Mouse (Mus musculus) embryo, embryonic 10 days (tissue): ENCODE results near the gene Bcl6b.

Experiments used
- DNase-seq: peaks from one replicate; pipeline ENCODE4 v3.0.0-alpha.2; 2015; ENCODE audit warnings: low spot score

Bcl6b gene

GRCm38 (mm10) chr11:70229260-70230010 is at the start of gene Bcl6b:
Gene Bcl6b (minus strand): TSS chr11:70229798.
- no peak for DNase-seq

DNA sequence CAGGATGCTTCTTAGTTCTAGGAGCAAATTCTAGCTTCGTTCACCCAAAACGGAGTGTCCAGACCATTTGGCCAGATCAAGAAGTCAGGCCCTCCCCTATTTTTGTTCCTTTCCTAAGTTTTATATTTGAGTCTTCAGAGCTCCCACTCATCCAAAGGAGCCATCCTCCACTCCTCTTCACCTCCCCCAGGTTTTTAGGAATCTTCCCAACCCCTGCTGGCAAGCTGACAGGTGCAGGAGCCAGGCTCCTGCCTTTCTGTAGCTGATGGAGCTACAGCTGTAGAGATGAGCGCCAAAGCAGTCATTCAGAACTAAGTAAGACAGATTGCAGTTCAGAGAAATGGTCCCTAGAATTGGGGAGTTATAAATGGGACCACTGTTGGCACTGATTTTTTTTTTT is 49.4 kb upstream of the Bcl6b start:
- no peak for DNase-seq

DNA sequence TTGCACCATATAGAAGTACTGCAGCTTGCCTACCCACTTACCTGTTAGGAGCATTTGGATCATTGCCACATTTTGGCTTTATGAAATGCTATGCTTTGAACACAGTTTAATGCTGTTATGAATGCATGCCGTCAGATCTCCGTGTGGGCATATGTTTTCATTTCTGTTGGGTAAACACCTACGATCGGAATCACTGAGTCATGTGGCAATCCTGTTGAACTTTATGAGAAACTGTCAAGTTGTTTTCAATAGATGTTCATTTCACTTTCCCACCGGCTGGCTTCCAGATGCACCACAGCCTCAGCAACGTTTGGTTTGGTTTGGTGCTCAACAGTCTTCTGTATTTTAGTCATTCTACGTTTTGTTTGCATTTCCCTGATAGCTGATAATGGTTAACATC is 42.0 kb upstream of the Bcl6b start:
- no peak for DNase-seq

DNA sequence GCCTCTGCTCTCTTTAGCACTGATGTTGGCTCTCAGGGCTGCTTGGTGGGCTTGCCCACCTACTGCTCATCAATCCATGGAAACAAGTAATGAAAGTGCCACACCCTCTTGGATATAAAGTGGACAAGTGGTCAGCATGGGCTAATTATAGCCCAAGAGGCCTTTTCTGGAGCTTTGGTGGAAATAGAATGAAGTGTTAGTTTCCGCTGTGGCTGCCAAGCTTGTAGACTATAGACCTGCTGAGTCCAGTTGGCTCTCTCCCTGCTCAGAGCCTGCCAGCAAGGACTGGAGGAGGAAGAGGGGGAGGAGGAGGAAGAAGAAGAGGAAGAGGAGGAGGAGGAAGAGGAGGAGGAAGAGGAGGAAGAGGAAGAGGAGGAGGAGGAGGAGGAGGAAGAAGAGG is 36.8 kb upstream of the Bcl6b start:
- DNase-seq, result no peak

GRCm38 (mm10) chr11:70265819-70266218 is 36.2 kb upstream of the Bcl6b start:
- no peak for DNase-seq

DNA sequence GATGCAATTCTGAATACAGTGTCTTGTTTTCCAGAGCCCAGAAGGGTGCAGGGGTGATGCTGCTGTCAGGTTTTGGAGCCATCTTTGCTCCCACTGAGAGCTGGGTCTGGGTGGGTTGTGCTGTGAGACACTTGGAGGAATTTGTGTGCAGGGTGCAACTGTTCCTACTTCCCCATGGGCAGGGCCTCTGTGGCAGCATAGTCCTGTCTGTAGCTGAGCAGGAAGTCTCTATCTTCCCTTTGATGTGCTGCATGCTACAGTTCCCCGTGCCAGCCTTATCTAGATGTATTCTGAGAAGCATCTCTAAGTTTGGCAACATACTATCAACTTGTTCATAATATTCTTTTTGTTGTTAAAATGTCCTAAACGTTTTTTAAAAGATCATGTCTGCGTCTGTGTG is 35.7 kb upstream of the Bcl6b start:
- DNase-seq, result no peak

GRCm38 (mm10) chr11:70259035-70259434 is 29.4 kb upstream of the Bcl6b start:
- no peak for DNase-seq

DNA sequence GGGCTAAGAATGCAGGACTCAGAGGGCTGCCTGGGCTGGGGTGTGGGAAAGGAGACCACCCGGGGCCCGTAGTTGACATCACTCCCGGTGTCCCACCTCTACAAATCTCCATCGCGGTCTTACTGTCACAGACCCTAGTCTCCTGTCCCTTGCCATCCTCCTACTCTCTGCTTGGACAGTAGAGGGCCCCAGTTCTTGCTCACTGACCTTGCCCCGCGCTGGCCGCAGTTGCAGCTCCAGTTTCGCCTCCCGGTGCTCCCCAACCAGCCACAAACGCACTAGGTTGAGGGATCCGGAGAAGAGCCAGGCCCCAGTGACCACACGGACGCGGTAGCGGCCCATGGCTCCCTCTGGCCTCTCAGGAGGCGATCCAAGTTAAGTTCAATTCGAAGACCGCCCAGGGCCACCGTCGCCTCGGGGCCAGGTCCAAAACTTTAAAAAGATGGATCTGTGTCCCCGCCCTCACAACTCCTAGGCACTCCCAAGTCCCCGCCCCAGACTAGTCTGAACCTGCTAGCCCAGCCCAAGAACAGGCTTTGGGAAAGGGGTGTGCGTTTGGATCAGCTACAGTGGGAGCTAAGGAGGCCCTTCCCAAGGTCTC is 25.4 kb upstream of the Bcl6b start, which contains the start of gene Alox12:
TSS of gene Alox12 (minus strand) at position 423 of the 601 bp plus-strand sequence.
- DNase-seq, result peak; percentile 74

GRCm38 (mm10) chr11:70254337-70254736 is 24.7 kb upstream of the Bcl6b start:
- DNase-seq, result no peak

DNA sequence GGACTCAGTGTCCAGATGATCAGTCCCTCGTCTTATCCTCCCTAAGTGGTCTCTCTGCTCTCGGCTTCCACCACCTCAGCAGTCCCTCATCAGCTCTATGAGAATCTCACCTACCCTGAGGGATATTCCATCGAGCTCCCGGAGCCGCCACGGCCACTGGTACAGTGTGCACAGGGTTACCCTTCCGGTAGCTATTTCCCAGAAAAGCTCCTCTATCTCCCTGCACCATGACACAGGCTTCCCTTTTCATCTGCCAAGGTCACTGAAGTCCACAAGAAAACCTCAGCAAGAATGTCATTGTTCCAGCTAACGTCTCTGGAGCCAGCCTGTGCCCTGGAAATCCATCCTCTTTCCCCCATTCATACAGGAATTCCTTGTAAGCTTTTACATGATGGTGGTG is 22.3 kb upstream of the Bcl6b start:
- no peak for DNase-seq

DNA sequence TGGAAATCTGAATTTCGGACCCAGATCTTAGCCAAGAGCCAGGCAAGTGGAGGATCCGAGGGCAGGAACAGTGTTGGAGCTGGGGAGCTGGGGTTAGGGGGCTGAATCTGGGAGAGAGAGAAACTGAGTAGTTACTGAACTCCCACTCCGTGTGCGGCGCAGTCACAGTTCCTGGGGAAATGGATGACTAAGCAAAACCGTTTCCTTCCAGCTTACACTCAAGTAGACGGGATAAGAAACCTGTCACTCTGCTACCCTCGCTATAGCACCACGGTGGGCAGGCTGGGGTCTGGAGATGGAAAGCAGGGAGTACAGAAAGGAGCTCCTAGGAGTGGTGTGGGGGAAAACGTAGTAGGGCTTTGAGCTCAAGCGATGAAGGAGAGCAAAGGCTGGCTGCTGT is 20.6 kb upstream of the Bcl6b start:
- DNase-seq, result no peak

DNA sequence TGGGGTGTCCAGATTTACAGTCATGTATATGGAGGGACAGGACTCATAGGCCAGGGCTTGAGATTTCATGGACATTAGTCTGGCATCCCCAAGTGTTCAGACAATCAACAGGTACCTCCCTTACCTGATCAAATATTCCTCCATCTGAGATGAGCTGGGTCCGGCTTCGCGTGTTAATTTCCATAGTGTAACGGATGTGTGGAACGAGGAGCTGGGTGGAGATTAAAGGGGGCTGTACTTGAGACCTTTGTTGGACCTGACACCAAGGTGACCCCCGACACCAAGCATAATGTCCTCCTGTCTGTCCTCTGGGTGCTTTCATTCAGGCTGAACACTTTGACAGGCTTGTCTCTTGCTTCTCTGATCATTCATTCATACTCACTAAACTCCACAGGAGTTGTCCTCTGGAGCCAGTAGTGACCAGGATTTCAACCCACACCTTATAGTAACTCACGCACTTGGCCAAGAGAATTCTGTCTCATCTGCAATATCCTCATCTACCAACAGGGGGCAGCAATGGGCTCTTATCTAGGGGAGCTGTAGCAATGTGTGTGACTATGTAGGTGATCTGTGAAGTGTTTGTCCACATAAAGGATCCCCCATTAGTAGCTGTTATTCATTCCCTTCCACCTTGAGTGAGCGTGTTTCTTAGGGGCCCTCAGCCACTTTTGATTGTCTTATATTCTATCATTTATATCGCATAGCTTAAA is 17.7 kb upstream of the Bcl6b start:
- DNase-seq, result peak; percentile 60

GRCm38 (mm10) chr11:70242591-70242990 is 13.0 kb upstream of the Bcl6b start:
- no peak for DNase-seq

GRCm38 (mm10) chr11:70239541-70240279 is 10.1 kb upstream of the Bcl6b start, which contains the start of the genes Gm21988 and Rnasek:
Gene Gm21988 (minus strand): TSS chr11:70239830.
Gene Rnasek (minus strand): TSS chr11:70239842.
- DNase-seq, result peak; percentile 93

DNA sequence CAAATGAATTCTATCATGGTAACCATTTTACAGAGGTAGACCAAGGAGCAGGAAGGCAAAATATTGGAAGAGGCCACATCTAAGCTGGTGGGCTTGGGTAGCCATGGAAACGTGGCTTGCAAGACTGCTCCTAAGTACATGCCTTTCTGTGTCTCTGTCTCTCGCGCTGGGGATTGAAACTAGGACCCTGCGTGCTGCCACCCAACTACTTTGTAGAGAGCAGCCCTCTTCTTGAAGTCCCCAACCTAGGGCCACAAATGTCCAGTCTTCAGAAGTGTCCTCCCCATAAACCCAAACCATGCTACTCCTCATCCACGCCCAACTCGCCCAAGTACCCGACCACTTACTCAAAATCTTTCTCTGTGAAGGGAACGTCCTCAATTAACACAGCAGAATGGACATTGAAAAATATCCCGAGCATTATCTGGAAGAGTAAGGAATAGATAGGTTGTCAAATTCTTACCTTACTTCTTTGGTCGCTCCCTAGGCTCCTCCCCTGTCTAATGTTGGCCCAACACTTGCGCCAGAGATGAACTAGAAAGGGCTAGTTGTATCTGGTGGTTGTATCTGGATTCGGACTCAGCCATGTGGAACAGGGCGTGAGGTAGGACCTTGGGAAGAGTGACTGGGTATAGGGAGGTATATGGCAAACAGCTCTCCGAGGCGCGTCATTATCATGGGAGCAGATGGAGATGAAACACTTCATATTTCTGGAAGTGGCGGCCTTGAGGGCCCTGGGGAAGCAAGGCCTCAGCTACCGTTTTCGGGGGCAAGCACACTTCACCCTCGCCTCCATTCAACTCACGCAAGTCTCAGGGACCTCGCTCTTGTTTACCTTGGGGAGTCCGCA is 9.2 kb upstream of the Bcl6b start:
- no peak for DNase-seq

GRCm38 (mm10) chr11:70237457-70238167 is 8.0 kb upstream of the Bcl6b start, which contains the start of gene 0610010K14Rik:
Gene 0610010K14Rik (minus strand): TSS chr11:70237914.
- peak; percentile 98 for DNase-seq

DNA sequence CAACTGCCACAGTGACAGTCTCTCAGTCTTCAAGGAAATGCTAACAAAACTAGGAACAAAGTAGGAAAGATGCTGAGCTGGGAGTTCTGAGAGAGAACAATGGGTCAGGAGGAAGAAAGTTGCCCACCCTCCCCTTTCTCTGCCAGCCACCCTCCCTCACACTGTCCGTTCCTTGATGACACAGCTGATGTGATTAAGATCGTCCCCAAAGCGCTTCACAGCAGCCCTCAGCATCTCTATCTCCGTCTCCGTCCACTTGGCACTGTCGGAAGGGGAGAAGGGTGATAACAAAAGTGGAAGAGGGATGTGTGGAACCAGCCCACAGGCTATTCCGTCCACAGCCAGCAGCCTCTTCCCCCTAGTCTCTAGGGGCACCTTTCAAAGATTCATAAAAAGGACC is 7.1 kb upstream of the Bcl6b start:
- DNase-seq, result no peak

- no peak for DNase-seq
These were observed 5.8 kb upstream of the Bcl6b start for GRCm38 (mm10) chr11:70235254-70235900.

GRCm38 (mm10) chr11:70234497-70234896 is 4.9 kb upstream of the Bcl6b start:
- DNase-seq, result no peak

DNA sequence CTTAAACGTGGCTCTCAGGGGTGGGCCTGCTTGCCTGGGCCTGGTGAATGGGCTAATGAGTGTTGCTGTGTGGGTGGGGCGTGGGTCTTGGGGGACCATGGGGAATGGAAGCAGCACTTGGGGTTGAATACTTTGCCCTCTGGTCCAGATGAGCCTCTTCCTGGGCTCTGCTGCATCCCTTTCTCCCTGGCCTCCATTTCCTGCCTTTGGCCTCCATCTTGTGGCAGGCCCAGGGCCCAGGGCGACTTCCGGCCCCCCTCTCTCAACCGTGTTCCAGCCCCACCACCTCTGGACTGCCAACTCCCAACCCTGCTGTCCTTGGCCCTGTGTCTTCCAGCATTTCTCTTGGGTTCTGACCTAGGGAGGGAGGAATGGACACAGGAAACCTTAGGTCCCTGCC is 4.4 kb upstream of the Bcl6b start:
- no peak for DNase-seq
